Mouse (Mus musculus) gastrocnemius, adult 8-10 months (tissue): ENCODE measurements around the gene Gm4847. TPM values are rescaled to one million over a fixed set of nuclear protein-coding genes. Genes with fewer than 3 reads are reported as not detected.

ENCODE experiments used
- DNase-seq, 2 experiments: peaks; one replicate each; pipeline ENCODE4 v3.0.0; 2022; ENCODE audit warnings: low spot score in 2 of 2
- microRNA-seq: library from miRNA; unstranded; fragments of <30 nt; microRNA quantifications from one replicate; pipeline ENCODE4 v1.2.0, GENCODE M21; 2022
- total RNA-seq, 4 experiments: library from RNA; stranded (reverse); gene quantifications; 2 replicates each; pipeline ENCODE4 v1.2.4; 2022

Gm4847 gene
- not detected for total RNA-seq

- DNase-seq: no peak
Observed at GRCm38 (mm10) chr1:166647593-166647992, at the start of gene Gm4847. TSS of gene Gm4847 (minus strand) at chr1:166647693.

- no peak for DNase-seq
Observed at GRCm38 (mm10) chr1:166681745-166682144, 34.3 kb upstream of the Gm4847 start, which contains the start of gene Fmo9. TSS of gene Fmo9 (minus strand) at chr1:166681845.

- no peak for DNase-seq
Observed at GRCm38 (mm10) chr1:166669264-166669663, 21.8 kb upstream of the Gm4847 start.

GRCm38 (mm10) chr1:166660800-166661199 is 13.3 kb upstream of the Gm4847 start:
- DNase-seq: no peak

Small RNAs within 50 kb of the gene (microRNA-seq; reads per million reads assigned to microRNA genes)
- gene Gm22992: not detected

Other genes with a start within 250 kb of the Gm4847 start
- 10 to 100 TPM in 3 of 4 experiments, 1 to 10 TPM in 1; 7.7 to 12.4 (median 10.8) TPM for gene Pogk, start 237.8 kb downstream of the Gm4847 start, total RNA-seq
- gene Gm4846, start 150.1 kb downstream of the Gm4847 start, total RNA-seq: not detected
- gene Fmo9, start 34.2 kb upstream of the Gm4847 start, total RNA-seq: not detected